Mouse (Mus musculus) left cerebral cortex, adult 2 months (tissue): ENCODE results near the gene Dpm2. TPM values are rescaled to one million over a fixed set of nuclear protein-coding genes. Genes with fewer than 3 reads are reported as not detected.

ENCODE experiments used
- DNase-seq, 2 experiments: peaks; one replicate each; pipeline ENCODE4 v3.0.0; 2021 to 2022; ENCODE audit warnings: low spot score in 2 of 2, mixed read lengths in 1 of 2; ENCODE audit errors: extremely low spot score in 1 of 2
- H3K27ac ChIP-seq: fragments of 200-600 bp; 2 replicates; pipeline ENCODE4 v1.8.1; 2022
- H3K4me3 ChIP-seq: fragments of 200-600 bp; 2 replicates; pipeline ENCODE4 v1.8.1; 2022
- CTCF ChIP-seq: fragments of 200-600 bp; IDR thresholded peaks from 2 replicates; pipeline ENCODE4 v1.8.1; 2022; ENCODE audit warnings: antibody characterized with exemption, mild to moderate bottlenecking, moderate library complexity
- intact Hi-C: fragments of 180-260 bp; cut with DNase I; formaldehyde crosslinking; loops from one replicate; pipeline ENCODE4 v1.15.1; 2025
- total RNA-seq, 2 experiments: library from RNA; stranded (reverse); gene quantifications; 2 replicates each; pipeline ENCODE4 v1.2.3; 2021

Dpm2 gene
- total RNA-seq, 2 experiments from 2014 or later, result 79.4 to 82.6 TPM

- Histone ChIP-seq H3K27ac (no peak within 1 kb of the TSS; the same call in 1 of the 2 replicates), H3K4me3 (no peak within 1 kb of the TSS)
- no peak for DNase-seq
- intact Hi-C loops, result no loop called here
- no peak for TF ChIP-seq CTCF
Observed at GRCm38 (mm10) chr2:32621517-32621859, 50.8 kb downstream of the Dpm2 start, which contains the start of gene Ak1. TSS of gene Ak1 (plus strand) at chr2:32621758.

Other genes starting within 250 kb of the Dpm2 start
- gene Ciz1, start 218.5 kb upstream of the Dpm2 start, total RNA-seq, result 10 to 100 TPM; 89.7 to 90.1 TPM
- 1,000 to 10,000 TPM; 1,259 to 1,310 TPM for gene Dnm1, start 217.5 kb upstream of the Dpm2 start, total RNA-seq
- gene 1110008P14Rik, start 188.9 kb upstream of the Dpm2 start, total RNA-seq, result 100 to 1,000 TPM; 341 to 349 TPM
- gene Lcn2, start 182.6 kb upstream of the Dpm2 start, total RNA-seq, result 10 to 100 TPM in 1 of 2 experiments, under 1 TPM in 1; 0.44 to 19.4 TPM
- 10 to 100 TPM; 47.2 to 47.8 TPM for gene Ptges2, start 175.0 kb upstream of the Dpm2 start, total RNA-seq
- 1 to 10 TPM; 3.3 to 3.7 TPM for gene Naif1, start 120.4 kb upstream of the Dpm2 start, total RNA-seq
- gene Slc25a25, start 119.4 kb upstream of the Dpm2 start, total RNA-seq, result 10 to 100 TPM; 65.2 to 79.1 TPM
- gene Fam102a, start 35.5 kb upstream of the Dpm2 start, total RNA-seq, result 10 to 100 TPM; 61.1 to 64.8 TPM
- 10 to 100 TPM; 10.1 to 14.1 TPM for gene Pip5kl1, start 3.9 kb downstream of the Dpm2 start, total RNA-seq
- gene 9430097D07Rik, start 4.8 kb downstream of the Dpm2 start, total RNA-seq, result 1 to 10 TPM in 1 of 2 experiments, under 1 TPM in 1; 0.75 to 1.1 TPM
- gene St6galnac4, start 16.2 kb downstream of the Dpm2 start, total RNA-seq, result 10 to 100 TPM; 37.2 to 38.0 TPM
- gene St6galnac6, start 28.9 kb downstream of the Dpm2 start, total RNA-seq, result 100 to 1,000 TPM; 122 to 133 TPM
- gene Ak1, start 50.9 kb downstream of the Dpm2 start, total RNA-seq, result 100 to 1,000 TPM; 140 to 153 TPM
- 10 to 100 TPM; 22.2 to 23.0 TPM for gene Eng, start 75.7 kb downstream of the Dpm2 start, total RNA-seq
- 10 to 100 TPM in 1 of 2 experiments, 1 to 10 TPM in 1; 9.4 to 10.5 TPM for gene Fpgs, start 133.3 kb downstream of the Dpm2 start, total RNA-seq
- 100 to 1,000 TPM; 129 to 134 TPM for gene Cdk9, start 142.2 kb downstream of the Dpm2 start, total RNA-seq
- gene Sh2d3c, start 150.2 kb downstream of the Dpm2 start, total RNA-seq, result 10 to 100 TPM; 31.1 to 42.5 TPM
- gene 6330409D20Rik, start 170.2 kb downstream of the Dpm2 start, total RNA-seq, result 1 to 10 TPM; 1.6 to 2.2 TPM
- gene Tor2a, start 186.4 kb downstream of the Dpm2 start, total RNA-seq, result 10 to 100 TPM; 30.4 to 30.7 TPM
- under 1 TPM; 0.40 to 0.52 TPM for gene Ttc16, start 204.8 kb downstream of the Dpm2 start, total RNA-seq
- 1 to 10 TPM; 7.9 to 9.3 TPM for gene Ptrh1, start 204.9 kb downstream of the Dpm2 start, total RNA-seq
- under 1 TPM; 0.20 to 0.61 TPM for gene Cfap157, start 213.6 kb downstream of the Dpm2 start, total RNA-seq